ENCODE assay signal across 16 mouse cellular contexts in genomic region chr13:83735101-83735500, GRCm38 (mm10).
DNase-seq lines count a peak whose midpoint lies in the region; ATAC-seq lines count a peak whose summit lies in the region.
"Had no signal": no experiment of that assay in that cellular context is flagged by ENCODE, and none has a peak within 500 bp of the region (broad histone marks: within the 10 kb centered on the region; RNA-seq: fewer than 3 reads in every experiment).

No protein-coding gene starts in this region.

- WGBS in neural tube, embryonic 11.5 days: 38% methylated on average over 1 of the region's 1 CpGs
- WGBS in hindbrain, embryonic 11.5 days: 37% methylated on average over 1 of the region's 1 CpGs
- WGBS in midbrain, embryonic 12.5 days: 32% methylated on average over 1 of the region's 1 CpGs
- WGBS in neural tube, embryonic 15.5 days: 13% methylated on average over 1 of the region's 1 CpGs
- WGBS in intestine, embryonic 15.5 days: 55% methylated on average over 1 of the region's 1 CpGs

- no peak for ATAC-seq in neural tube, embryonic 11.5 days (ENCODE audit: insufficient read depth, low FRiP score, low TSS enrichment)
- ATAC-seq in hindbrain, embryonic 11.5 days (ENCODE audit: low FRiP score): no peak
- ATAC-seq in midbrain, embryonic 12.5 days (ENCODE audit: low FRiP score, low read depth): no peak
- ATAC-seq in neural tube, embryonic 15.5 days (ENCODE audit: low FRiP score): no peak
- no peak for ATAC-seq in megakaryocyte-erythroid progenitor cell, adult 5-6 weeks (replicated peaks; ENCODE audit: low FRiP score, low TSS enrichment, poor library complexity, severe bottlenecking)
- no peak for ATAC-seq in megakaryocyte, adult 5-6 weeks (ENCODE audit: poor library complexity, severe bottlenecking)
- no peak for ATAC-seq in intestine, embryonic 15.5 days

- H3K9me3 ChIP-seq in neural tube, embryonic 11.5 days (ENCODE audit: control insufficient read depth, low read length): no peaks in the 10 kb centered on the region
- H3K9me3 ChIP-seq in hindbrain, embryonic 11.5 days (ENCODE audit: control insufficient read depth, low read length): no peaks in the 10 kb centered on the region
- H3K9me3 ChIP-seq in midbrain, embryonic 12.5 days: no peaks in the 10 kb centered on the region
- no peaks in the 10 kb centered on the region for H3K9me3 ChIP-seq in neural tube, embryonic 15.5 days (replicated peaks)
- H3K9me3 ChIP-seq in intestine, embryonic 15.5 days: no peaks in the 10 kb centered on the region
- H3K9me3 ChIP-seq: embryonic facial prominence, embryonic 15.5 days had no signal

- H3K27me3 ChIP-seq in neural tube, embryonic 11.5 days (ENCODE audit: control insufficient read depth, insufficient read depth, low read length): no peaks in the 10 kb centered on the region
- no peaks in the 10 kb centered on the region for H3K27me3 ChIP-seq in hindbrain, embryonic 11.5 days (ENCODE audit: control insufficient read depth, insufficient read depth, low read length)
- no peaks in the 10 kb centered on the region for H3K27me3 ChIP-seq in midbrain, embryonic 12.5 days
- H3K27me3 ChIP-seq in neural tube, embryonic 15.5 days (replicated peaks): no peaks in the 10 kb centered on the region
- H3K27me3 ChIP-seq in intestine, embryonic 15.5 days (replicated peaks): peaks cover 65% of the 10 kb centered on the region

- H3K27ac ChIP-seq in neural tube, embryonic 11.5 days (ENCODE audit: low read depth, low read length): peak overlapping the region; percentile 65; the same call in 1 of the 2 replicates
- H3K27ac ChIP-seq in hindbrain, embryonic 11.5 days (ENCODE audit: low read depth, low read length): peak overlapping the region; percentile 68
- peak overlapping the region; percentile 78 for H3K27ac ChIP-seq in midbrain, embryonic 12.5 days (replicated peaks)
- H3K27ac ChIP-seq in neural tube, embryonic 15.5 days (replicated peaks): peak overlapping the region; percentile 79
- no peak overlapping the region for H3K27ac ChIP-seq in intestine, embryonic 15.5 days
- H3K27ac ChIP-seq: embryonic facial prominence, embryonic 15.5 days; liver, embryonic 14.5 days had no signal

- DNase-seq in neural tube, embryonic 11.5 days (ENCODE audit: low spot score): no peak
- DNase-seq in neural tube, embryonic 10.5 days (ENCODE audit: extremely low spot score, low spot score): no peak
- peak; percentile 15 for DNase-seq in hindbrain, embryonic 11.5 days (ENCODE audit: low spot score)
- DNase-seq: gastrocnemius, postnatal 14 days; heart, postnatal 14 days; kidney, adult 11 months; kidney, postnatal 36 days; lung, postnatal 10 days; right cerebral cortex, postnatal 4 days had no signal

- peak overlapping the region; percentile 44 for H3K4me3 ChIP-seq in neural tube, embryonic 11.5 days (ENCODE audit: low read depth, low read length)
- H3K4me3 ChIP-seq in hindbrain, embryonic 11.5 days (ENCODE audit: low read depth, low read length): peak overlapping the region; percentile 45
- peak overlapping the region; percentile 52 for H3K4me3 ChIP-seq in midbrain, embryonic 12.5 days
- peak overlapping the region; percentile 31 for H3K4me3 ChIP-seq in neural tube, embryonic 15.5 days (replicated peaks)
- no peak overlapping the region for H3K4me3 ChIP-seq in intestine, embryonic 15.5 days (replicated peaks)
- H3K4me3 ChIP-seq: embryonic facial prominence, embryonic 15.5 days had no signal

- no peaks in the 10 kb centered on the region for H3K36me3 ChIP-seq in neural tube, embryonic 11.5 days (ENCODE audit: control insufficient read depth, insufficient read depth, low read length)
- no peaks in the 10 kb centered on the region for H3K36me3 ChIP-seq in hindbrain, embryonic 11.5 days (ENCODE audit: control insufficient read depth, insufficient read depth, low read length)
- peaks cover 23% of the 10 kb centered on the region for H3K36me3 ChIP-seq in midbrain, embryonic 12.5 days
- H3K36me3 ChIP-seq in neural tube, embryonic 15.5 days: no peaks in the 10 kb centered on the region
- H3K36me3 ChIP-seq in intestine, embryonic 15.5 days: no peaks in the 10 kb centered on the region
- H3K36me3 ChIP-seq: embryonic facial prominence, embryonic 15.5 days had no signal

- no peaks in the 10 kb centered on the region for H3K4me1 ChIP-seq in neural tube, embryonic 11.5 days (ENCODE audit: control insufficient read depth, insufficient read depth, low read length)
- no peaks in the 10 kb centered on the region for H3K4me1 ChIP-seq in hindbrain, embryonic 11.5 days (replicated peaks; ENCODE audit: control insufficient read depth, insufficient read depth, low read length)
- H3K4me1 ChIP-seq in midbrain, embryonic 12.5 days: no peaks in the 10 kb centered on the region
- 0 out of 2 replicates have a peak, but pooled peaks cover 2% of the 10 kb centered on the region for H3K4me1 ChIP-seq in neural tube, embryonic 15.5 days
- peaks cover 10% of the 10 kb centered on the region; the same call in 1 of the 2 replicates for H3K4me1 ChIP-seq in intestine, embryonic 15.5 days (replicated peaks)

- peak overlapping the region; percentile 45 for H3K4me2 ChIP-seq in neural tube, embryonic 11.5 days (ENCODE audit: low read depth)
- peak overlapping the region; percentile 49; the same call in 1 of the 2 replicates for H3K4me2 ChIP-seq in hindbrain, embryonic 11.5 days (replicated peaks; ENCODE audit: low read depth, low read length)
- H3K4me2 ChIP-seq in midbrain, embryonic 12.5 days (replicated peaks): peak overlapping the region; percentile 67
- peak overlapping the region; percentile 54 for H3K4me2 ChIP-seq in neural tube, embryonic 15.5 days
- no peak overlapping the region for H3K4me2 ChIP-seq in intestine, embryonic 15.5 days (replicated peaks)
- H3K4me2 ChIP-seq: embryonic facial prominence, embryonic 15.5 days had no signal

- peak overlapping the region; percentile 55 for H3K9ac ChIP-seq in neural tube, embryonic 11.5 days (ENCODE audit: low read length)
- peak overlapping the region; percentile 64; the same call in 1 of the 2 replicates for H3K9ac ChIP-seq in hindbrain, embryonic 11.5 days (ENCODE audit: low read depth, low read length)
- H3K9ac ChIP-seq in midbrain, embryonic 12.5 days (replicated peaks): peak overlapping the region; percentile 65
- H3K9ac ChIP-seq in neural tube, embryonic 15.5 days (replicated peaks): peak overlapping the region; percentile 41
- H3K9ac ChIP-seq in intestine, embryonic 15.5 days: no peak overlapping the region
- H3K9ac ChIP-seq: embryonic facial prominence, embryonic 15.5 days; liver, embryonic 14.5 days had no signal
